Mouse (Mus musculus) CD4-positive, CD25-positive, alpha-beta regulatory T cell, adult 2 months (primary cell): ENCODE measurements around the gene Manbal.
"Not testable (repeated sequence)": the region's sequence is repeated elsewhere in the genome, so short reads cannot be mapped to it uniquely, and the experiment has no call there.

Experiments
- DNase-seq: peaks from one replicate; pipeline ENCODE4 v3.0.0-alpha.2; 2012; ENCODE audit warnings: low read depth, low spot score

Manbal gene

DNA sequence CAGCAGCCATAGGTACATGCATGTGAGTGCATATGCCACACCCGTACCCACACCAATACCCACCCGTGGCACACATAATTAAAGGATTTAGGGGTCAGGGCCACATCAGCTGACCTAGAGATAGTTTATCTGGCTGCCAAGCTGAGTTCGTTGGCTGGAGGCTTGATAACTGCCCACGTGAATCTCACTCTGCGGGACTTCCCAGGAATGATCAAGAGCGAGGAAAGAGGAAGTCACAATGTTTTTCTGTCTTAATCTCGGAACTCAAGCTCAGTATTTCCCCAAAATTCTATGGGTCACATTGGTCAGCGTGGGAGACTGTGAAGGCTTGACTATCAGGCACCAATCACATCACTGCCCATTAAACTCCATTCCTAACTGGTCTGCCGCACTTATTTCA lies 632 bp upstream of the Manbal start:
- DNase-seq = no peak

- no peak for DNase-seq
These were observed 597 bp downstream of the Manbal start for GRCm38 (mm10) chr2:157367991-157368390.

DNA sequence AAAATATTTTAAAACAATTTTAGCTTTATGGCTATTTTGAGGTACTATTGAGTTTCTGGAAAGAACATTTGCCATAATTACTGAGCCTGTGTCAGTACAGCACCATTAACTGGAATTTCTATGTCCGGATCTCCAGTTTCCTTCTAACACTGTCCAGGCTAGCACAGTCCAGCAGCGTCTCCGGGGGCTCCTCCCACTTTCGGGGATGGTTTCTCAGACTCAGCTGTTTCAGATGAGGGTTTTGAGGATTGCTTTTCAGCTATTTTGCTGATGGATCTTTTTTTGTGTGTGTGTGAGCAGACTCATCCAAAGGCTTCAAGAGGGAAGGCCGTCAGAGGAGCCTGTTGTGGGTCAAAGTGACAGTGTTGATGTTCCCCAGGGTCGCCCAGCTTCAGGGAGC lies 4.3 kb downstream of the Manbal start:
- no peak for DNase-seq

DNA sequence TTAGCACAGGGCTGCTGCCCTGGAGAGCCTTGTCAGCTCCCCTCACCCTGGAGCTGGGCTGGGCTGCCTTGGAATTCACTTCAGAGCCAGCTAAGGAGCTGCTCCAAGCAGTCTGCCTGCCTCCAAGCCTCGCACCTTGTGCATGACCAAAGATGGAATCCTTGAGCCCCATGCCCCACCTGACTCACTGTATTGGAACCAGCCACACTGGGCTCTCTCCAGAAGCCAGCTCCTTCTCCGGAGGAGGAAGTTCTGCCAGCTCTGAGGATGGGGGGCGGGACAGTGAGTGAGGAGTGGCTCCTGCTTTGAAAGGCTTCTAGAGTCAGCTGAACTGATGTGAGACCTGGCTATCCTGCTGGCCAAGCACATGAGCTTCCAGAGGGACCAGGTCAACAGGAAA lies 6.3 kb downstream of the Manbal start:
- DNase-seq = no peak

DNA sequence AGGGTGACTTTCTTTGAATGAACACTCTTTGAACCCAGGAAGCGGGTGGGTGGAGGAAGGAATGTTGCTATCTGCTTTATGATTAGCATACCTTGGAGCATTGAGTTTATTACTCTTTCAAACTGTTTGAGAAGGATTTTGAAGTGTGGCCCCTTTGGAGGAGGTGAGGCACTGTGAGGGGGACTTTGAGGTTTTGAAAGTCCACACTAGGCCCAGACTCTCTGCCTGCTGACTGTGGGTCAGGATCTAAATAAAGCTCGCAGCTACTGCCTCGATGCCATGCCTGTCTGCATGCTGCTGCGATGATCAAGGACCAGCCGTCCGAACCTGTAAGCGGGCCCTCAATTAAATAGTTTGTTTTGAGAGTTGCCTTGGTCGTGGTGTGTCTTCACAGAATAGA lies 7.7 kb downstream of the Manbal start:
- no peak for DNase-seq

DNA sequence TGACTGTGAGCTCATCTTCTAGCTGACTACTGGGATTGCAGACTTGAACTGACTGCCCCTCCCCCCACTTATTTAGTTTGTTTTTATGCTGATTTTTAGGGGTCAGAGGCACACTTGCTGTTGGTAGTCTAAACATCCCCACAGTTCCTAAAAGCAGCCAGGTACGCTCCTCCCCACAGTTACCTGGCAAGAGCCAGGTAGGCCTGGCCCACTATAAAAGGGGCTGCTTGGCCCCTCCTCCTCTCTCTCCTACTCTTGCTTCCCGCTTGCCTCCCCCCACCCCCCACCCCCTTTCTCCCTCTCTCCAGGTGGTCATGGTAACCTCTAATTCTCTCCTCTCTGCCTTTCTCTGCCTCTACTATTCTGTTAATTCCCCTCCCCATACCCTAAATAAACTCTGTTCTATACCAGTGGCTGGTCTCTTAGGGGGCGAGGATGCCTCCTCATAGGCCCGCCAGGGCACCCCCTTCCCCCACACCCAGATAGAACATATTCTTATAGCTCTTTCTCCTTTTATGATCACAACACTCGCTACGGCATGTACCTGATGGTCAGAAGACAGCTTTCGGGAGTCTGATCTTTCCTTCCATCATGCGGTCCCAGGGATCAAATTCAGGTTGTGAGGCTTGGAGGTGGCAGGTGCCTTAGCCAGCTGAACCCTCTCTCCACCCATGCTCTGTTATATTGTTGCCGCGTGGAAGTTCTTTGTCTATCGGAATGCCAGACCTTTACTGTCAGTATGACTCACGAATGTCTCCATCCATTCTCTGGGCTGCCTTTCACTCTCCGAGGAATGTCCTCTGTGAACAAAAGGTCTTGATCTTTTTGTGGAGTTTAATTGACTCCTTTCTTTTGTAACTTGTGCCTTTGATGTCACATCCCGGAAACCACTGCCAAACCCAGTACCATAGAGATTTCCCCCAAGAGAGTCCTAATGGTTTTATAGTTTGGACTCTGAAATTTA lies 8.7 kb downstream of the Manbal start:
- DNase-seq = no peak

GRCm38 (mm10) chr2:157376995-157377394 lies 9.6 kb downstream of the Manbal start:
- DNase-seq = no peak

- DNase-seq = no peak
These were observed 17.4 kb downstream of the Manbal start for GRCm38 (mm10) chr2:157384836-157385235.

- not testable (repeated sequence) for DNase-seq
These were observed 21.7 kb downstream of the Manbal start for GRCm38 (mm10) chr2:157388901-157389590.

GRCm38 (mm10) chr2:157389591-157389921 lies 22.2 kb downstream of the Manbal start:
- no peak for DNase-seq

- no peak for DNase-seq
These were observed 24.9 kb downstream of the Manbal start for GRCm38 (mm10) chr2:157392331-157392730.

GRCm38 (mm10) chr2:157393549-157393948 lies 26.2 kb downstream of the Manbal start:
- no peak for DNase-seq

DNA sequence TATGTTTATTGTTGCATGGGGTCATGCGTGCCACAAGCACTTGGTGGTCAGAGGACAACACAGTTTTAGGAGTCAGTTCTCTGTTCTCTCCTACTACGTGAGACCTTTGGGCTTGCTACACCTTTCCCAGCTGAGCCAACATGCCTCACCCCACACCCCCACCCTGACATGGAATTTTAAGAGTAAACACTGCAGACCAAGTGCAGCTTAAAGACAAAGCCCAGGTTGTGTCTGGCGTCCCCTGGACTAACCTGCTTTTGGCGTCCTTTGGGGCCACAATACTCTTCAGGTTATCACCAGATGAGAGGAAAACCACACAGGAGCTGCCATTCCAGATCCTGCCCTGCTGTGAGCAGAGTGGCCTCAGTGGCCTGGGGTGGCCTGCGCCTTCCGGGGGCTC lies 27.5 kb downstream of the Manbal start:
- DNase-seq = no peak

DNA sequence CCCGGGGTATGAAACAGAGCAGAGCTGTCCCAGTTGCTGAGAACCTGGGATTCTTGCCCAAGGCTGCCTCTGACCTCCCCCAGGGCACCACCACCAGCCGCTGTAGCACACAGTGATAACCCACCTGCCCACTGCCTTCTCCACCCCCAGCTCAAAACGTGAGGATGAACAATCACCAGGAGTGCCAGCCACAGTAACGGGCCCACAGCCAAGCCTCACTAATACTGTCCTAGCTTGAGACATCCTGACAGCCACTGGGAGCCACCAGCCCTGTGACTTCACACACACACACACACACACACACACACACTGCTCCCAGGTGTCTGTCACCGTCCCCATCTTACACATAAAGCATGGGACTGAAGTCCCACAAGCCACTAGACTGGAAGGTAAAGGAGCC lies 28.0 kb downstream of the Manbal start:
- DNase-seq = no peak

DNA sequence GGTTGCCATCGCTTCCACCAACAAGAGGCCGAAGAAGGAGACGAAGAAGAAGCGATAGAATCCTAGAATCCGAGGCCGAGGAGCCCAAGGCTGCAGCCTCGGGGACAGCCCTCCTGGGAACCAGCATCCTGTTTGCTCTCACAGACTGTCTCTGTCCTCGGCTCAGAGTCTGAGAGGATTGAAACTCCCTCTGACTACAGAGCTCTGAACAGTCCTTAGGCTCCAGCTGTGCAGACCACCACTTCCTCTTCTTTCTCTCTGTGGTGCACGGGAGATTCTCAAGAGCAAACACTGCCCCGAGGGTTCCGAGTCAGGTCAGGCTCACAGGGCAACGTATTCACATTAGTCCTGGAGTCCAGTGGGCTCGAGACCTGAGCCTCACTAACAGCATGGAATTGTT lies 28.6 kb downstream of the Manbal start:
- DNase-seq = no peak

GRCm38 (mm10) chr2:157397376-157397775 lies 30.0 kb downstream of the Manbal start:
- DNase-seq = no peak

DNA sequence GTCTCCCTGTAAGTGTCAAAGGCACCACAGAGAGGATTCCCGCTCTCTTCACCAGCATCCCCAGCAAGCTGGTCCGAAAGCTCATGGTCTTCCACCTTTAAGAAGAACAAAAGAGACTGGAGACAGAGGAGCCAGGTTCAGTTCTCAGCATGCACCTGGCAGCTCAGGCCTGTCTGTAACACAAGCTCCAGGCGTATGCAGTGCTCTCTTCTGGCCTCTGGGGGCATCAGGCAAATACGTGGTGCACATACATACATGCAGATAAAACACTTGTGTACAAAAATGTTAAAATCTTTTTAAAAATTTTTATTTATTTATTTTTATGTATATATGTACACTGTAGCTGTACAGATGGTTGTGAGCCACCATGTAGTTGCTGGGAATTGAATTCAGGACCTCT lies 31.1 kb downstream of the Manbal start:
- DNase-seq = peak; percentile 25

- DNase-seq = no peak
These were observed 32.4 kb downstream of the Manbal start for GRCm38 (mm10) chr2:157399797-157400196.

GRCm38 (mm10) chr2:157400491-157400890 lies 33.1 kb downstream of the Manbal start:
- peak; percentile 73 for DNase-seq

DNA sequence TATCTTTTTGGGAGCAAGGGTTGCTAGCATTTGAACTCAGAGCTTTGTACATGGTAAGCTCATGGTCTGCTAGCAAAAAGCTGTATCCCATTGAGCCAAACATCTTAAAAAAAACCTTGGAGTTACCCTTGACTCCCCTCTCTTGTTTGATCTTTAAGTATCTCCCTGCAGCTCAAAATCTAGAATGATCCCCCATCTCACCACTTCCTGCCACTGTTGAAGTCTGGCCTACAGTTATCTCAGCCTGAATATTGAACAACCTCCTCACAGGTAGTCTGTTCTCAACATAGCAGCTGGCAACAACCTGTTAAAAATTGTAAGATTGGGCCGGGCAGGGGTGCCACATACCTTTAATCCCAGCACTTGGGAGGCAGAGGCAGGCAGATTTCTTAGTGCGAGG lies 33.9 kb downstream of the Manbal start:
- peak; percentile 67 for DNase-seq

DNA sequence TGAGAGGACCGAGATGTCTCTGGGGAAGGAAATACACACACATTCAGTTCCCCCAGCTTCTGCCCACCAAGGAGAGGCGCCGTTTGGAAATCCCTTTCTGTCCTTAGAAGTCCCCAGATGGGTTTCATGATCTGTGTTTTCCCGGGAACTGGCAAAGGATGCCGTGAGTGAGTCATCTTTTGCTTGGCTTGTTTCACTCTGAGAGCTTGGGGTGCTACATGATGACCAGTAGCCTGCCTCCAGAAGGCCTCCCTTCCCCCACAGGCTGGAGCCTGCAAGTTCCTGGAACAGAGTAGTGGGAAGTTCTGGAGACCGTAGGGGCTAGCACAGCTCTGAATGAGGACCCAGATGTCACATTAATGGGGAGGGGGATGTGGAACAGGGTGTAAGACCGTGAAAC lies 40.2 kb downstream of the Manbal start:
- DNase-seq = no peak

GRCm38 (mm10) chr2:157409793-157410533 lies 42.6 kb downstream of the Manbal start:
- DNase-seq = no peak
